Mouse (Mus musculus) layer of hippocampus, postnatal 10 days (tissue): ENCODE results near the gene Mpp2. TPM values are rescaled to one million over a fixed set of nuclear protein-coding genes. Genes with fewer than 3 reads are reported as not detected.

Experiments
- DNase-seq, 2 experiments: peaks; one replicate each; pipeline ENCODE4 v3.0.0; 2021; ENCODE audit warnings: low spot score in 2 of 2
- total RNA-seq, 2 experiments: library from RNA; stranded (reverse); gene quantifications; 2 replicates each; pipeline ENCODE4 v1.2.3; 2021

Gene Mpp2
- total RNA-seq, 2 experiments from 2014 or later = 103 to 110 TPM

GRCm38 (mm10) chr11:102011510-102011909, 76.8 kb downstream of the Mpp2 start:
- DNase-seq = no peak

GRCm38 (mm10) chr11:102010140-102010539, 78.2 kb downstream of the Mpp2 start:
- DNase-seq = no peak

DNA sequence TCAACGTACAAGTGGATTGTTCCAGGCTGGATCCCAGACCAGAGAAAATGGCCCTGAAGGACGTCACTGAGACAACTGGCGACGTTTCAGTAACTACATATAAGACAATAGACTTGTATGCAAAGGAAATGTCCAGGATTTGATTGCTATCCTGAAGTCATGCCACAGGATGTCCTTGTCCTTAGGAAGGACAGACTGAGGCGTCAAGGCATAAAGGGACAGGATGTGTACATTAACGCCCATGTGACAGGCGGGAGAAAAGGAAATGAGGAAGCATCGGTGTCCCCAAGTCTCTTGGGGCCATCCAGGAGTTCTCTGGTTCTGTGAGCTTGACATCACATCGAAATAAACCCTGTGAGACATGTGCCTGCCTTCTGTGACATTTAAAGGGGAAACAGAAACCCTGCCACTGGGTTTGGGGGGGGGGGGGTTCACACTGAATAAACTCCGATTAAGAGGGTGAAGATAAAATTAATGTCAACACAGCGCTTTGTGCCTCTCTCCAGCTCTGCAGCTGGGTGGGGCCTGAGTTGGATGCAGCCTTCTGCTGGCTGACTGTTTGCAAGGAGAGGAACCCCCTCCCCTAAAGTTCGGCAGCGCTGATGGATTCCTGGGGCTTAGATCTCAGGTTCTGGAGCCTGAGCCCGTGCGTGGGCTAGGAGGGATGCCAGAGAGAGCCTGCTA, 79.2 kb downstream of the Mpp2 start:
- no peak for DNase-seq

DNA sequence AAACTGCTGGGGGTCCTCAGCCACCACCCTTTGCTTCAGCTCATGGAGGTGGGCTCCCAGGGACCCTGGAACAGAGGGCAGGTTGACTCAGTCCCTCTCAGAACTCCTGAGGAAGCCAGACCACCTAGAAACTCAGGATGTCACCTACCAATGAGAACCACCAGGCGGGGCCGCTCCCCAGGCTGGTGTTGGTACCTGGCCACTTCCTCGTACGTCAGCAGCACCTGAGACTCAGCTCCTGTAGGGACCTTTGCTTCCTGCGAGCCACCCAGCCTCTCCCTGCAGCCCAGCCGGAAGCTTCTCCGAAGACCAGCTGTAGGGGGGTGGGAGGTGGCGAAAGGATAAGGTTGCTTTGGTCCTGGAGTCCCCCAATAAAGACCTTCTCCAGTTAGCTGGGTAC, 79.9 kb downstream of the Mpp2 start:
- DNase-seq = no peak

Other genes with a start within 250 kb of the Mpp2 start
- 1 to 10 TPM; 2.9 to 3.6 TPM for gene Meox1, start 194.1 kb downstream of the Mpp2 start, total RNA-seq
- gene Sost, start 121.5 kb downstream of the Mpp2 start, total RNA-seq = under 1 TPM in 1 of 2 experiments, not detected in 1; 0.23 TPM
- gene Cfap97d1, start 104.2 kb downstream of the Mpp2 start, total RNA-seq = not detected
- 100 to 1,000 TPM; 121 to 127 TPM for gene Dusp3, start 101.5 kb downstream of the Mpp2 start, total RNA-seq
- gene Mpp3, start 60.1 kb downstream of the Mpp2 start, total RNA-seq = 10 to 100 TPM; 70.1 to 79.5 TPM
- gene Cd300lg, start 47.0 kb downstream of the Mpp2 start, total RNA-seq = under 1 TPM in 1 of 2 experiments, not detected in 1; 0.14 TPM
- not detected for gene Ppy, start 12.8 kb upstream of the Mpp2 start, total RNA-seq
- not detected for gene Pyy, start 19.3 kb upstream of the Mpp2 start, total RNA-seq
- gene Nags, start 57.0 kb upstream of the Mpp2 start, total RNA-seq = not detected
- 10 to 100 TPM; 29.8 TPM for gene Tmem101, start 67.9 kb upstream of the Mpp2 start, total RNA-seq
- 10 to 100 TPM; 73.8 to 77.8 TPM for gene Lsm12, start 96.8 kb upstream of the Mpp2 start, total RNA-seq
- gene G6pc3, start 101.1 kb upstream of the Mpp2 start, total RNA-seq = 10 to 100 TPM; 44.4 to 45.4 TPM
- gene Hdac5, start 141.7 kb upstream of the Mpp2 start, total RNA-seq = 100 to 1,000 TPM; 164 to 207 TPM
- 1 to 10 TPM in 1 of 2 experiments, under 1 TPM in 1; 0.94 to 1.0 TPM for gene BC030867, start 160.4 kb upstream of the Mpp2 start, total RNA-seq
- under 1 TPM; 0.64 to 0.76 TPM for gene Asb16, start 180.2 kb upstream of the Mpp2 start, total RNA-seq
- gene Tmub2, start 196.4 kb upstream of the Mpp2 start, total RNA-seq = 10 to 100 TPM; 55.2 to 60.4 TPM
- gene Atxn7l3, start 208.1 kb upstream of the Mpp2 start, total RNA-seq = 100 to 1,000 TPM; 146 to 150 TPM
- gene Ubtf, start 231.2 kb upstream of the Mpp2 start, total RNA-seq = 100 to 1,000 TPM; 112 to 125 TPM